Mouse (Mus musculus): ENCODE measurements at regions not wholly inside any gene's neighbourhood (a gene's known extent, or its start where the extent isn't known, plus 50 kb on each side); places are given as distances from the start of the nearest gene placed in this dataset.

- DNase-seq (ENCODE audit: low spot score) = no peak
Observed at GRCm38 (mm10) chr15:94219907-94220306, 245.3 kb downstream of the Adamts20 start.

- no peak for DNase-seq (ENCODE audit: low spot score)
Observed at GRCm38 (mm10) chr15:94216703-94217102, 248.5 kb downstream of the Adamts20 start.

GRCm38 (mm10) chr15:94214440-94214839 is 250.8 kb downstream of the Adamts20 start:
- DNase-seq (ENCODE audit: low spot score) = no peak

GRCm38 (mm10) chr15:94213393-94213792 is 251.8 kb downstream of the Adamts20 start:
- DNase-seq (ENCODE audit: low spot score) = no peak

- DNase-seq (ENCODE audit: low spot score) = no peak
Observed at GRCm38 (mm10) chr15:94208476-94208875, 256.7 kb downstream of the Adamts20 start.

GRCm38 (mm10) chr15:94206454-94206853 is 258.8 kb downstream of the Adamts20 start:
- DNase-seq (ENCODE audit: low spot score) = no peak

- no peak for DNase-seq (ENCODE audit: low spot score)
Observed at GRCm38 (mm10) chr15:94205309-94205893, 259.8 kb downstream of the Adamts20 start.

GRCm38 (mm10) chr15:94190081-94190488 is 275.1 kb downstream of the Adamts20 start:
- DNase-seq (ENCODE audit: low spot score) = no peak

GRCm38 (mm10) chr15:94187588-94187987 is 277.6 kb downstream of the Adamts20 start:
- DNase-seq (ENCODE audit: low spot score) = no peak

- no peak for DNase-seq (ENCODE audit: low spot score)
Observed at GRCm38 (mm10) chr15:94183663-94184375, 281.4 kb downstream of the Adamts20 start.

GRCm38 (mm10) chr15:94174083-94174482 is 291.1 kb downstream of the Adamts20 start:
- DNase-seq (ENCODE audit: low spot score) = no peak

- no peak for DNase-seq (ENCODE audit: low spot score)
Observed at GRCm38 (mm10) chr15:94160806-94161205, 304.4 kb downstream of the Adamts20 start.

- no peak for DNase-seq (ENCODE audit: low spot score)
Observed at GRCm38 (mm10) chr15:94139534-94139958, 325.7 kb downstream of the Adamts20 start.

- no peak for DNase-seq (ENCODE audit: low spot score)
Observed at GRCm38 (mm10) chr15:94137159-94137952, 327.9 kb downstream of the Adamts20 start.

GRCm38 (mm10) chr15:94112801-94113200 is 352.4 kb downstream of the Adamts20 start:
- no peak for DNase-seq (ENCODE audit: low spot score)

- peak; percentile 15 for DNase-seq (ENCODE audit: low spot score)
Observed at GRCm38 (mm10) chr15:94107186-94107716, 358.0 kb downstream of the Adamts20 start.

- DNase-seq (ENCODE audit: low spot score) = no peak
Observed at GRCm38 (mm10) chr15:94090644-94091043, 374.6 kb downstream of the Adamts20 start.

GRCm38 (mm10) chr15:94089856-94090255 is 375.4 kb downstream of the Adamts20 start:
- no peak for DNase-seq (ENCODE audit: low spot score)

- no peak for DNase-seq (ENCODE audit: low spot score)
Observed at GRCm38 (mm10) chr15:94082369-94082768, 382.8 kb downstream of the Adamts20 start.

GRCm38 (mm10) chr15:94077056-94077455 is 388.2 kb downstream of the Adamts20 start:
- no peak for DNase-seq (ENCODE audit: low spot score)

- no peak for DNase-seq (ENCODE audit: low spot score)
Observed at GRCm38 (mm10) chr15:94074161-94074950, 390.9 kb downstream of the Adamts20 start.

All from gastrocnemius, adult 18-20 months (tissue).